Mouse (Mus musculus) lung, embryonic 15.5 days (tissue): Measurements from ENCODE around the gene Gm9780. TPM values are rescaled to one million over a fixed set of nuclear protein-coding genes. Genes with fewer than 3 reads are reported as not detected.
"Not testable (repeated sequence)": the region's sequence is repeated elsewhere in the genome, so short reads cannot be mapped to it uniquely, and the experiment has no call there.

ENCODE experiments used
- ATAC-seq: fragments of 200-750 bp; cut with Nextera tagmentation; 2 replicates; pipeline ENCODE4 v1.8.0; 2017; ENCODE audit warnings: moderate number of reproducible peaks, borderline replicate concordance; ENCODE audit not compliant: low FRiP score, low TSS enrichment; ENCODE audit errors: extremely low read depth
- H3K27ac ChIP-seq: fragments of 300-500 bp; sonication (generic); 2 replicates; pipeline ENCODE4 v1.5.1; 2015; ENCODE audit warnings: moderate library complexity, mild to moderate bottlenecking, inconsistent platforms
- H3K27me3 ChIP-seq: fragments of 300-500 bp; sonication (generic); 2 replicates; pipeline ENCODE4 v1.6.1; 2015; ENCODE audit warnings: inconsistent platforms
- H3K36me3 ChIP-seq: fragments of 300-500 bp; sonication (generic); 2 replicates; pipeline ENCODE4 v1.6.1; 2015; ENCODE audit warnings: inconsistent platforms
- H3K4me1 ChIP-seq: fragments of 300-500 bp; sonication (generic); 2 replicates; pipeline ENCODE4 v1.6.1; 2015; ENCODE audit warnings: inconsistent platforms
- H3K4me2 ChIP-seq: fragments of 300-500 bp; sonication (generic); 2 replicates; pipeline ENCODE4 v1.6.1; 2015; ENCODE audit warnings: inconsistent platforms, mild to moderate bottlenecking, moderate library complexity
- H3K4me3 ChIP-seq: fragments of 300-500 bp; sonication (generic); 2 replicates; pipeline ENCODE4 v1.5.1; 2015; ENCODE audit warnings: mild to moderate bottlenecking, inconsistent platforms
- H3K9ac ChIP-seq: fragments of 300-500 bp; sonication (generic); 2 replicates; pipeline ENCODE4 v1.6.1; 2015; ENCODE audit warnings: inconsistent platforms
- H3K9me3 ChIP-seq: fragments of 300-500 bp; sonication (generic); 2 replicates; pipeline ENCODE4 v1.6.1; 2016; ENCODE audit warnings: inconsistent platforms
- WGBS: fragments of 180-500 bp; shearing (Covaris S2); methylation state at CpG from one replicate; pipeline ENCODE4 v1.1.7; 2015; 5-methylcytosine and 5-hydroxymethylcytosine counted together
- polyA plus RNA-seq: library from polyadenylated mRNA; unstranded; fragments of >200 nt; fragmentation: Nextera tagmentation; extraction: Ambion mirVana; gene quantifications from 2 replicates; pipeline ENCODE4 v1.2.1, GENCODE M21; 2015

Gm9780 gene
- polyA plus RNA-seq, 1 experiment from 2014 or later: 62.6 TPM

DNA sequence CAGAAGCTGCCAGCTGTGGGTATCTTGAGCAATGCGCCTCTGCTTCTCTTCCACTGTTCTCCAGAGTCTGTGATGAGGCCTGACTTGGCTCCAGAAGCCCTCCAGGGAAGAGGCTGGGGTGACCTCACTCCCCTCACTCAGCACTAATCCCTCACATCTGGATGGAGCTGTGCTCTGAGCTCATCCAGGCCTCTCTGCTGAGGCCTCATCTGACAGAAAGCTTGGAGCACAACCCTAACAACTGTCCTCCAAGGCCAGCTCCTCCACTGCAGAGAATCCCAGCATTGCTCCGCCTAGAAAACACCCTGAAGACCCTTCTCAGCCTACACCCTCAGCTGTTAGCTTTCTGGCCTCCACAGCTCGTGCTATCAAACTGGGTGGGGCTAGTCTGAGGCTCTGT lies 8.1 kb downstream of the Gm9780 start:
- not testable (repeated sequence) for H3K9me3 ChIP-seq, H3K27me3 ChIP-seq, H3K4me1 ChIP-seq, H3K9ac ChIP-seq, H3K4me2 ChIP-seq, H3K4me3 ChIP-seq, H3K36me3 ChIP-seq, H3K27ac ChIP-seq
- no CpG with 5 or more reads among the region's 3 CpGs for WGBS
- 0 out of 2 replicates have a peak, but pooled peaks have one; percentile 19 for ATAC-seq

DNA sequence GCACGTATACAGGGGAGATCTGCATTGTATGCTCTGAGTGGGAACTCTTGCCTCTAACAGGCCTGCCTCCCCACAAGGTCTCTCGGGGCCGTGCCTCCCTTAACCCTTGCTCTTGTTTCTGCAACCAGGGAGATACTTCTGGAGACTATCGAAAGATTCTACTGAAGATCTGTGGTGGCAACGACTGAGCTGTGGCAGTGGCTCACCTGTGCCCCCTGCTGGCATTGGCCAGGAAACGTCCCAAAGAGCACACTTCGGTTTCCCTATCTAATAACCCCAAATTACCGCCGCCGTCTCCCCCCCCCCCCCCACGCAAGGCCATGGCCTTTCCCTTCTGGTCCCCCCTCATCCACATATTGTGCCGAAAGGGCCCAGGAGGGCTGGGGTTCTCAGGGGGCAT lies 16.9 kb downstream of the Gm9780 start:
- H3K27ac ChIP-seq, H3K36me3 ChIP-seq, H3K4me3 ChIP-seq, ATAC-seq, H3K9ac ChIP-seq, H3K4me1 ChIP-seq, H3K4me2 ChIP-seq, H3K27me3 ChIP-seq, H3K9me3 ChIP-seq: not testable (repeated sequence)
- WGBS: no CpG with 5 or more reads among the region's 12 CpGs

DNA sequence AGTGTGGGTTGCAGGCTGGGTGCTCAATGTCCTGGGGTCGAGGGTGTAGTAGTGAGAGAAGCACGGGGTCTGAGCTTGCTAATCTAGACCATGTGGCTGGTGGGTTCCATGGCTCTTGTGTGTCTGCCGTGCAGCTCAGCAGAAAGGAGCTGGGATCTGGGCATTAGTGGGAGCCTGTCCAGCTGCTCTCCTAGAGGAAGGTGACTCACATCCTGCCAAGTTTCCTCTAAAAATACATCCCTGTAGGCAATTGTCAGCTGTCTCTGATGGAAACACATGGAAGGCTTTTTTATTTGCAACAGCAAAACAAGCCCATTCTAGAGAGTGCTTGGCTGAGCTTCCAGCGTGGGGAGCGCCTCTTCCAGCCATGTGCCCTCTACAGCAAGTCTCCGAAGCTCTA lies 19.7 kb downstream of the Gm9780 start:
- not testable (repeated sequence) for H3K36me3 ChIP-seq, H3K4me3 ChIP-seq, H3K9ac ChIP-seq, H3K27me3 ChIP-seq, H3K4me2 ChIP-seq, ATAC-seq, H3K27ac ChIP-seq, H3K4me1 ChIP-seq, H3K9me3 ChIP-seq
- WGBS: no CpG with 5 or more reads among the region's 6 CpGs

DNA sequence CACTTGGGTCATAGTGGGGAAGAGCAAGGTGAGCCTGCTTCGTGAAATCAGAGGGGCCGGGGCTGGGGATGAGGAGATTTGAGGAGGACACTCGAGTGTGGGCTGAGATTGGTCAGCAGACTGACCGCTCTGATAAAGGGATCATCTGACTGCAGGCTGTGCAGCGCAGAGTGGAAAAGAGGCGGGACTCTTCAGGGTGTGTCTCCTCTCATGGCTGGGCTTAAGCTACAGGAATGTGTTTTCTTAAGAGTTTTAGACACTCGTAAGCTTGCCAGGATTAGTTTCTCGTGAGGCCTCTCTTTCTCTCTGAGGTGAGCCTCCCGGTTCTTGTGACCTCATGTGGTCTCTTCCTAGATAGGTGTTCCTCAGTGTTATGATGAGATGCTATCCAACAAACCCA lies 21.0 kb downstream of the Gm9780 start:
- not testable (repeated sequence) for H3K27me3 ChIP-seq, H3K9me3 ChIP-seq, ATAC-seq, H3K36me3 ChIP-seq, H3K9ac ChIP-seq, H3K27ac ChIP-seq, H3K4me3 ChIP-seq, H3K4me2 ChIP-seq, H3K4me1 ChIP-seq
- WGBS: no CpG with 5 or more reads among the region's 9 CpGs

DNA sequence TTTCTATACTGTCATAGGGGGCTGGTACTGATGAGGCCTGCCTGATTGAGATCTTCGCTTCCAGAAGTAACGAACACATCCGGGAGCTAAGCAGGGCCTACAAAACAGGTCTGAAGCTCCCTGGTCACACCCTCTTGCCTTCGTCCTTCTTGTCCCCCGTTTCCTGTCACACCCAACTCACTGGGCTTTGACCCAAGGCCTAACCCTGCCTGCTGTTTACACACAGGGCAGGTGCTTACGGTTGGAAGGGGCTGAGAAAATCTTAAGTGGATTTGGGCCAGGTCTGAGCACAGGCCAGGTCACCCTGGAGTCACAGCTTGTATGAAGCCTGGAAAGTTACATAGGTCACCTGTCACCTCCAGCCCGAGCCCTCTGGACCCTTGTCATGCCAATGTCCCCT lies 26.1 kb downstream of the Gm9780 start:
- not testable (repeated sequence) for H3K27me3 ChIP-seq, H3K27ac ChIP-seq, H3K9me3 ChIP-seq, H3K4me2 ChIP-seq, H3K9ac ChIP-seq, H3K36me3 ChIP-seq, H3K4me3 ChIP-seq, H3K4me1 ChIP-seq, ATAC-seq
- WGBS: no CpG with 5 or more reads among the region's 7 CpGs

DNA sequence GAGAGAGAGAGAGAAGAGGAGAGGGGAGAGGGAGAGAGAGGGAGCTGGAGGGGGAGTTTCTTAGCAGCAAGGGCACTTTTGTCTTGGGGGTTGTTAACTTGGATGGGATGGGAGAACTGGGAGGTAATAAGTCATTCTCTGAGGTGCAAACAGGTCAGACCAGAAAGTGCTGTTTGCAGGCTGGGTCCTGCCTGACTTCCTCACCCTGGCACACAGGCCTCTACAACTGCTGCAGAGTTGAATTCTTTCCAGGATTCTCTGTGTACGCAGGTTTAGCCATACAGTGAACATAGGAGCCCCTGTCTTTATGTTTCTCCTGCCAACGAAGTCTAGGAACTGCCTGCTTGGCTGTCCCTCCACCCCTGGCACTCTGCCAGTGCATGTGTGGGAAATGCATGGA lies 35.0 kb downstream of the Gm9780 start:
- not testable (repeated sequence) for ATAC-seq, H3K4me3 ChIP-seq, H3K9me3 ChIP-seq, H3K36me3 ChIP-seq, H3K27ac ChIP-seq, H3K27me3 ChIP-seq, H3K9ac ChIP-seq, H3K4me2 ChIP-seq, H3K4me1 ChIP-seq
- no CpG with 5 or more reads among the region's 2 CpGs for WGBS

DNA sequence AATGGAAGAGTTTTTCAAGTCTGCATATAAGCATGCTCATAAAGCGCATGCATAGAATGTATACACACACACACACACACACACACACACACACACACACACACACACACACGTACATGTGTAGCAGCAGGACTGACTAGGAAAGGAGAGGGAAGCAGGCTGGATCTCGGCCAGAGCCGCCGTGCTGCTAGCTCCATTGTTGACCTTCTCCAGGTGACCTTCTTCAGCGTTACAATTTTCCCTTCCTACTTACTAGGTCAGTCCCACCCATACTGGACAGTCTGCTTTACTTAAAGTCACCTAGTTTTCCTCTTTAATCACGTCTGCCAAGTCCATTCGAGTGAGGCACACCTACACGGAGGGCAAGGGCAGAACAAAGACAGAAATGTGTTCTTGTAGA lies 60.6 kb downstream of the Gm9780 start:
- not testable (repeated sequence) for H3K27me3 ChIP-seq, H3K4me3 ChIP-seq, H3K27ac ChIP-seq, ATAC-seq, H3K9ac ChIP-seq, H3K4me1 ChIP-seq, H3K4me2 ChIP-seq, H3K36me3 ChIP-seq, H3K9me3 ChIP-seq
- 27% methylated on average over 7 of the region's 9 CpGs for WGBS

DNA sequence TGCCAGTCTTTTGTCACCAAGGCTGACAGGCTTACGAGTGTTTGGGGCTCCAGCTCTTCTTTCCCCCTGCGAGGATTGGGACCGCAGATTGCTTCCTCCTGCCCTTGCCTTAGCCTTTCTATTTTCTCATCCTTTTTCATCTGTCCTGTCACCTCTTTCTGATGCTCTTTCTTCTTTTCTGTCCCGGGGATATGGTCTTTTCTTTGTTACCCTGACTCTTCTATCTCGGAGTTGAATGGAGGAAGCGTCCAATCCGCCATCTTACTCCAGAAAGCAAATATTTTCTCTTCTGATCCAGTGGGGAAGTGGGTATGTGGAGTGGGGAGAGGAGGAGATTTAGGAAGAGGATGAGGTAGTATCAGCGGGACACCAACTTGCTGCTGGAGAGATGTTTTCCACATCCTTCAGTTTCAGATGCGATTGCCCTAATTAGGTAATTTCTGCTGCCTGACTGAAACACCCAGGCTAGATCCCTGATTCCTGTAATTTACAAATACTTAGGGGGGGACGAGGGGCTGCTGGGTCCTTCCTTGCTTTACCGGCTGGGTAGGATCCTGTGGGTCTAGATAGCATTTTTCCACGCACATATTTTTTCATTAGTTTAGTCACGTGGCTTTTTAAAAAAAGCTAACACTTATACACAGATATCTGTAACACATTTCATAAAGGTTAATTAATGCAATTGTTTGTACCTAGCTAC lies 63.1 kb downstream of the Gm9780 start:
- H3K9ac ChIP-seq, H3K9me3 ChIP-seq, H3K36me3 ChIP-seq, H3K27me3 ChIP-seq, H3K4me1 ChIP-seq: not testable (repeated sequence)
- 1% methylated on average over 8 of the region's 13 CpGs for WGBS
- H3K27ac ChIP-seq: peak overlapping the region; percentile 78
- ATAC-seq: 0 out of 2 replicates have a peak, but pooled peaks have one; percentile 5
- peak overlapping the region; percentile 27 for H3K4me3 ChIP-seq
- peak overlapping the region; percentile 51 for H3K4me2 ChIP-seq

DNA sequence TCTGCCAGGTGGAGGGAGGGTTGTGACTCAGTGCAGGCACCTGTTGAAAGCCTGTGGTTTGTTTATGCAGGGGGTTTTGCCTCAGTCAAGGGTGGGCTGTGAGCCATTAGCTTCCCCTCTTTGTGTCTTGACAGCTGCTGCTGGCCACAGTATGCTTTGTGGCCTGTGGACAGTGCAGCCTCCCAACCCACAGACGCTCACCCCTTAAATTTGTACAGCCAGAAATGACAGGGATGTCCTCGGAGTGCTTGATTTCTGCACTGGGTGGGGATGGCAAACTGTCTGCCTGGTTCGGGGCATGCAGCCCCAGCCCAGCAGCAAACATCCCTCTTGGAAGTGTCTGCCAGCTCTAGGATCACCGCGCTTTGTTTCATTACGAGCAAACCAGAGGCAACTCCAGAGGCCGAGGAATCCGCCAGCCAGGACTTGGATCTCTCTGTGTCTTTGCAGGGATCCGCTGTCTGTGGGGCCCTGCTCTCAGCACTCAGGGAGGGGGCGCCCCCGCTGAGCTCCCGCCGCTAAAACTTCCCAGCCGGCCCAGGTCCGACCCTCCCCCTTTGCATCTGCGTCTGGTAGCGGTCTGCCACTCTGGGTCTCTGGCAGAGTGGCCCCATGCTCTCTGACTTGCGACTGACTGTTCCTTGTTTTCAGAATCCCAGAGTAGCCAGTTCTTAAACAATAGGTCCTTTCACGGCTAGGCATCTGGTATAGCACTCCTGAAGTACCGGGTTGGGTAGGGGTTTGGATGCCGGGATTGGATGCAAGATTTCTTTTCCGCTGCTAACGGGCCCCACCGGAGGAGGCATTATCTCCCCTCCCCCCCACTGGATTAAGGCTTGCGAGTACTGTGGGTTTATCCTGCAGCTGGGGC lies 63.9 kb downstream of the Gm9780 start, which contains the start of gene Duxbl1:
Duxbl1 (plus strand) TSS at position 207 of the 871 bp plus-strand sequence.
- not testable (repeated sequence) for H3K4me1 ChIP-seq, H3K36me3 ChIP-seq, H3K9ac ChIP-seq, H3K27me3 ChIP-seq, H3K9me3 ChIP-seq
- peak within 1 kb of the TSS; percentile 51 for H3K4me2 ChIP-seq
- no CpG with 5 or more reads among the region's 25 CpGs for WGBS
- ATAC-seq: peak; percentile 75; the same call in 1 of the 2 replicates
- peak within 1 kb of the TSS; percentile 78 for H3K27ac ChIP-seq
- H3K4me3 ChIP-seq: peak within 1 kb of the TSS; percentile 27

Other genes with a start within 250 kb of the Gm9780 start
- 23.3 and 26.1 TPM in 2 replicates for gene Anxa11, start 200.6 kb downstream of the Gm9780 start, polyA plus RNA-seq
- gene Plac9a, start 139.6 kb downstream of the Gm9780 start, polyA plus RNA-seq: 2.5 and 2.7 TPM in 2 replicates
- 3.0 and 3.6 TPM in 2 replicates for gene Tmem254a, start 115.0 kb downstream of the Gm9780 start, polyA plus RNA-seq
- gene Cphx1, start 104.4 kb downstream of the Gm9780 start, polyA plus RNA-seq: not detected in 2 replicates
- 1.3 and 2.3 TPM in 2 replicates for gene Duxbl1, start 64.1 kb downstream of the Gm9780 start, polyA plus RNA-seq
- gene Tmem254c, start 24.6 kb upstream of the Gm9780 start, polyA plus RNA-seq: 39.1 and 42.6 TPM in 2 replicates
- gene Cphx2, start 38.8 kb upstream of the Gm9780 start, polyA plus RNA-seq: not detected in 2 replicates
- not detected in 2 replicates for gene Cphx3, start 39.6 kb upstream of the Gm9780 start, polyA plus RNA-seq
- gene Duxbl2, start 75.6 kb upstream of the Gm9780 start, polyA plus RNA-seq: 0.34 and 0.52 TPM in 2 replicates
- gene Plac9b, start 139.8 kb upstream of the Gm9780 start, polyA plus RNA-seq: 64.6 and 69.3 TPM in 2 replicates
- 34.7 and 38.1 TPM in 2 replicates for gene Tmem254b, start 164.3 kb upstream of the Gm9780 start, polyA plus RNA-seq
- gene Duxbl3, start 215.3 kb upstream of the Gm9780 start, polyA plus RNA-seq: 1.7 and 1.8 TPM in 2 replicates